Mouse (Mus musculus) embryonic facial prominence, embryonic 14.5 days (tissue): ENCODE results near the gene 1600014C10Rik. TPM values are rescaled to one million over a fixed set of nuclear protein-coding genes. Genes with fewer than 3 reads are reported as not detected.
A peak's percentile ranks its signal among the peaks of the same experiment; 100 is the strongest.

Source experiments
- ATAC-seq: fragments of 200-750 bp; cut with Nextera tagmentation; 2 replicates; pipeline ENCODE4 v1.8.0; 2017; ENCODE audit warnings: low read depth, moderate number of reproducible peaks, moderate TSS enrichment
- DNase-seq: peaks from one replicate; pipeline ENCODE4 v3.0.0-alpha.2; 2015; ENCODE audit warnings: low spot score
- H3K27ac ChIP-seq: fragments of 300-500 bp; sonication (generic); replicated peaks from 2 replicates; pipeline ENCODE4 v1.5.1; 2014; ENCODE audit warnings: low read depth, mild to moderate bottlenecking, low read length, moderate library complexity
- H3K27me3 ChIP-seq: fragments of 300-500 bp; sonication (generic); replicated peaks from 2 replicates; pipeline ENCODE4 v1.6.1; 2014; ENCODE audit warnings: low read length; ENCODE audit not compliant: control insufficient read depth, insufficient read depth
- H3K36me3 ChIP-seq: fragments of 300-500 bp; sonication (generic); 2 replicates; pipeline ENCODE4 v1.6.1; 2014; ENCODE audit warnings: low read length, mixed read lengths; ENCODE audit not compliant: control insufficient read depth, insufficient read depth
- H3K4me1 ChIP-seq: fragments of 300-500 bp; sonication (generic); 2 replicates; pipeline ENCODE4 v1.6.1; 2014; ENCODE audit warnings: antibody characterized with exemption, low read length; ENCODE audit not compliant: control insufficient read depth, insufficient read depth
- H3K4me2 ChIP-seq: fragments of 300-500 bp; sonication (generic); 2 replicates; pipeline ENCODE4 v1.6.1; 2014; ENCODE audit warnings: low read depth, mild to moderate bottlenecking, low read length, moderate library complexity, mixed read lengths
- H3K4me3 ChIP-seq: fragments of 300-500 bp; sonication (generic); 2 replicates; pipeline ENCODE4 v1.5.1; 2014; ENCODE audit warnings: low read depth, mild to moderate bottlenecking, low read length
- H3K9ac ChIP-seq: fragments of 300-500 bp; sonication (generic); 2 replicates; pipeline ENCODE4 v1.6.1; 2014; ENCODE audit warnings: low read depth, mild to moderate bottlenecking, low read length, moderate library complexity, mixed read lengths
- H3K9me3 ChIP-seq: fragments of 300-500 bp; sonication (generic); 2 replicates; pipeline ENCODE4 v1.6.1; 2016; ENCODE audit warnings: low read length; ENCODE audit not compliant: control insufficient read depth
- WGBS: fragments of 180-500 bp; shearing (Covaris S2); extraction: QIAGEN DNeasy Blood & Tissue Kit; methylation state at CpG from one replicate; pipeline ENCODE4 v1.1.7; 2014; 5-methylcytosine and 5-hydroxymethylcytosine counted together
- polyA plus RNA-seq: library from polyadenylated mRNA; unstranded; fragments of >200 nt; fragmentation: Nextera tagmentation; extraction: Ambion mirVana; gene quantifications from 2 replicates; pipeline ENCODE4 v1.2.1, GENCODE M21; 2014

Gene 1600014C10Rik
- polyA plus RNA-seq, 1 experiment from 2014 or later: 15.6 TPM

DNA sequence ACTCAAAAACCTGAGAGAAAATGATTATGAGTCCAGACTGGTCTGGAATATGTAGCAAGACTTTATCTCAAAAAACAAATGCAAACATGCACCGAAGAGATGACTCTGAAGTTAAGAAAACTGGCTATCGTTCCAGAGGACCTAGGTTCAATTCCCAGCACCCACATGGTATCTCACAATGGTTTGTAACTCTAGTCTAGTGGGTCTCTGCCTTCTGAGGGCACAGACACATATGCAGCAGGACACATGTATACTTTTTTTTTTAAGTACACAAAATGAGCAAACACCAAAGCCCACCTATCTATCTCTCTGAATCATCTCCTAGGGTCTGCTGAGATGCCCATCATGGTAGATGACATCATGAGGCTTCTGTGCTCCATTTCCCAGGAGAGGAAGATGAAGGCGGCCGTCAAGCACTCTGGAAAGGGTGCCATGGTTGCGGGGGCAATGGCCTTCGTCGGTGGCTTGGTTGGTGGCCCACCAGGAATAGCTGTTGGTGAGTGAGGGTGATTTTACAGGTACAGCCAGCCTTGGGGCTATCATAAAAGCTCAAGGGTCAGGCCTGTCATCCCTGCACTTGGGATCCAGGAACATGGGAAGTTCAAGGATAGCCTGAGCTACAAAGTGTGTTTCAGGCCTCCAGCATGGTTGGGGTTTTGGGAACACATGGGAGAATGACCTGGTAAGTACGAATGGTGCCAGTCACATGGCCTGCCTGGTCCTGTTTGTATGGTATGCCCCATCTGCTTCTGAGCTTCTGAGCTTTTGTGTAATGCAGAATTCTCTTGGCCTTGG is 5.5 kb downstream of the 1600014C10Rik start:
- Histone ChIP-seq H3K4me2 (no peak overlapping the region), H3K27me3 (no peaks in the 10 kb centered on the region), H3K9ac (no peak overlapping the region), H3K4me3 (no peak overlapping the region), H3K9me3 (no peaks in the 10 kb centered on the region), H3K36me3 (0 out of 2 replicates have a peak, but pooled peaks cover 12% of the 10 kb centered on the region), H3K27ac (no peak overlapping the region), H3K4me1 (peaks cover 6% of the 10 kb centered on the region; the same call in 1 of the 2 replicates)
- DNase-seq (no peak), ATAC-seq (no peak)
- 93% methylated on average over 8 of the region's 8 CpGs for WGBS

- ATAC-seq (peak; percentile 53; the same call in 1 of the 2 replicates), DNase-seq (no peak)
- 64% methylated on average over 15 of the region's 15 CpGs for WGBS
- H3K27ac ChIP-seq: no peak overlapping the region
- H3K9me3 ChIP-seq: no peaks in the 10 kb centered on the region
- no peaks in the 10 kb centered on the region for H3K27me3 ChIP-seq
- H3K4me3 ChIP-seq: no peak overlapping the region
- no peak overlapping the region for H3K9ac ChIP-seq
- H3K4me2 ChIP-seq: no peak overlapping the region
- 0 out of 2 replicates have a peak, but pooled peaks cover 12% of the 10 kb centered on the region for H3K36me3 ChIP-seq
- H3K4me1 ChIP-seq: peaks cover 1% of the 10 kb centered on the region; the same call in 1 of the 2 replicates
Measured at GRCm38 (mm10) chr7:38189136-38189982, 6.3 kb downstream of the 1600014C10Rik start.

GRCm38 (mm10) chr7:38190056-38190835 is 7.2 kb downstream of the 1600014C10Rik start:
- 89% methylated on average over 8 of the region's 8 CpGs for WGBS
- ATAC-seq (no peak), DNase-seq (no peak)
- Histone ChIP-seq H3K4me2 (no peak overlapping the region), H3K4me3 (no peak overlapping the region), H3K27ac (no peak overlapping the region), H3K9ac (no peak overlapping the region), H3K4me1 (no peaks in the 10 kb centered on the region), H3K36me3 (0 out of 2 replicates have a peak, but pooled peaks cover 12% of the 10 kb centered on the region), H3K9me3 (no peaks in the 10 kb centered on the region), H3K27me3 (no peaks in the 10 kb centered on the region)

- no peak for ATAC-seq
Measured at GRCm38 (mm10) chr7:38191146-38191545, 8.1 kb downstream of the 1600014C10Rik start.

DNA sequence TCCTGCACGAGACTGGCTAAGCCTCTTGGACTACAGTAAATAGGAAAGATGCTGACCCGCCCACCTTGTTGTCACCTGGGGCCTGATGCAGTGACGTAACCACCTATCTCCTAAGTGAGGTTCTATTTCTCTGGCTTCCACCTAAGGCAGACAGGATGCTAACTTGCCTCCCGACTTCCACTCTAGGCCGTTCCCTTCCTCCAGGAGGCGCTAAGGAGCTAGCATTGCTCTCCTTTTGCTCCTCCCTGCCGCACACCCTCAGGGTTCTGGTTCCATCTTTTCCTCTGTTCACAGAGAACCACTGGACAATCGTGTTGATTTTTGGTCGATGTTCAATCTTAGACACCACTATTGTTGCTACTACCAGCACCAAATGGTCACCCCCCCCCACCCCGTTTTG is 8.6 kb downstream of the 1600014C10Rik start:
- Histone ChIP-seq H3K9me3 (no peaks in the 10 kb centered on the region), H3K4me1 (no peaks in the 10 kb centered on the region), H3K27me3 (no peaks in the 10 kb centered on the region), H3K4me3 (no peak overlapping the region), H3K4me2 (no peak overlapping the region), H3K27ac (no peak overlapping the region), H3K36me3 (0 out of 2 replicates have a peak, but pooled peaks cover 14% of the 10 kb centered on the region), H3K9ac (no peak overlapping the region)
- DNase-seq (no peak), ATAC-seq (no peak; the same call in 1 of the 2 replicates)
- WGBS: 38% methylated on average over 10 of the region's 10 CpGs

More at GRCm38 (mm10) chr7:38191146-38191545, 8.1 kb downstream of the 1600014C10Rik start:
- H3K36me3 ChIP-seq: 0 out of 2 replicates have a peak, but pooled peaks cover 12% of the 10 kb centered on the region
- WGBS: 64% methylated on average over 8 of the region's 8 CpGs
- no peak overlapping the region for H3K4me2 ChIP-seq
- no peaks in the 10 kb centered on the region for H3K4me1 ChIP-seq
- H3K27me3 ChIP-seq: no peaks in the 10 kb centered on the region
- H3K9ac ChIP-seq: no peak overlapping the region
- no peak for DNase-seq
- no peak overlapping the region for H3K4me3 ChIP-seq
- H3K27ac ChIP-seq: no peak overlapping the region
- H3K9me3 ChIP-seq: no peaks in the 10 kb centered on the region

- Histone ChIP-seq H3K9me3 (peaks cover 6% of the 10 kb centered on the region; the same call in 1 of the 2 replicates), H3K9ac (0 out of 2 replicates have a peak overlapping the region, but pooled peaks have one; percentile 32), H3K4me1 (no peaks in the 10 kb centered on the region), H3K4me3 (no peak overlapping the region), H3K4me2 (peak overlapping the region; percentile 53), H3K27me3 (no peaks in the 10 kb centered on the region), H3K36me3 (0 out of 2 replicates have a peak, but pooled peaks cover 3% of the 10 kb centered on the region), H3K27ac (no peak overlapping the region)
- no peak for ATAC-seq
- no peak for DNase-seq
- WGBS: 66% methylated on average over 8 of the region's 8 CpGs
Measured at GRCm38 (mm10) chr7:38199907-38200605, 17.0 kb downstream of the 1600014C10Rik start.

GRCm38 (mm10) chr7:38200606-38201289 is 17.7 kb downstream of the 1600014C10Rik start:
- 2% methylated on average over 28 of the region's 28 CpGs for WGBS
- Histone ChIP-seq H3K27ac (no peak overlapping the region), H3K9me3 (peaks cover 6% of the 10 kb centered on the region; the same call in 1 of the 2 replicates), H3K27me3 (no peaks in the 10 kb centered on the region), H3K9ac (peak overlapping the region; percentile 32; the same call in 1 of the 2 replicates), H3K4me2 (peak overlapping the region; percentile 53), H3K4me3 (peak overlapping the region; percentile 21), H3K4me1 (no peaks in the 10 kb centered on the region), H3K36me3 (0 out of 2 replicates have a peak, but pooled peaks cover 3% of the 10 kb centered on the region)
- DNase-seq: peak; percentile 79
- ATAC-seq: peak; percentile 92
